ENCODE assay signal across 17 mouse cellular contexts in the genomic region with DNA sequence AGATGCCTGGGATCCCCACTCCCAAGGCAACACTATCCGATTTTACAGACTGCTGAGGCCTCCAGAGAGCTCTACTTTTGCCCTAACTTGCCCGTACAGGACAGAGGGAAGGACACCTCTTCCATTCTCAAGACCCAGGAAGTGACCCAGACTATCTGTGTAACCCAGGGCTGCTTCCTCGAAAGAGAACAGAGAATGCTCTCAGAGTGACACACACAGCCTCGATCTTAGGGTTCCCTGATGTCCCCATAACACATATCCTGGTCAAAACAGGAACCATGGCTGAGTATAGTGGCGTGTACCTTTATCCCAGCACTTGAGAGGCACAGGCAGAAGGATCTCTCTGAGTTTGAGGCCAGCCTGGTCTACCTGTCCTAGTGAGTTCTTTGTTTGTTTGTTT. TPM values are rescaled to one million over a fixed set of nuclear protein-coding genes. Genes with fewer than 3 reads are reported as not detected.
DNase-seq lines count a peak whose midpoint lies in the region; ATAC-seq and TF ChIP-seq lines count a peak whose summit lies in the region.
"Had no signal": no experiment of that assay in that cellular context is flagged by ENCODE, and none has a peak within 500 bp of the region (broad histone marks: within the 10 kb centered on the region; RNA-seq: fewer than 3 reads in every experiment).

No protein-coding gene starts in this region.

- peaks cover 48% of the 10 kb centered on the region for H3K4me1 ChIP-seq in embryonic facial prominence, embryonic 13.5 days
- peaks cover 81% of the 10 kb centered on the region for H3K4me1 ChIP-seq in forebrain, embryonic 16.5 days (replicated peaks; ENCODE audit: control insufficient read depth, insufficient read depth, low read length)
- H3K4me1 ChIP-seq in hindbrain, postnatal 0 days (ENCODE audit: insufficient read depth, low read length), result peaks cover 32% of the 10 kb centered on the region
- H3K4me1 ChIP-seq in midbrain, postnatal 0 days (ENCODE audit: insufficient read depth, low read length), result peaks cover 46% of the 10 kb centered on the region
- H3K4me1 ChIP-seq in intestine, postnatal 0 days (replicated peaks; ENCODE audit: control insufficient read depth, insufficient read depth, low read length), result 0 out of 2 replicates have a peak, but pooled peaks cover 3% of the 10 kb centered on the region

- no peak overlapping the region for H3K27ac ChIP-seq in embryonic facial prominence, embryonic 13.5 days
- H3K27ac ChIP-seq in forebrain, embryonic 16.5 days (ENCODE audit: low read length), result no peak overlapping the region
- H3K27ac ChIP-seq in hindbrain, postnatal 0 days, result no peak overlapping the region
- no peak overlapping the region for H3K27ac ChIP-seq in midbrain, postnatal 0 days (ENCODE audit: low read depth, low read length)
- H3K27ac ChIP-seq in intestine, postnatal 0 days (ENCODE audit: low read depth, low read length), result no peak overlapping the region
- H3K27ac ChIP-seq: embryonic facial prominence, embryonic 15.5 days; heart, embryonic 15.5 days; kidney, postnatal 0 days; limb, embryonic 10.5 days; liver, embryonic 14.5 days had no signal

- H3K36me3 ChIP-seq in embryonic facial prominence, embryonic 13.5 days, result peaks cover 68% of the 10 kb centered on the region
- peaks cover 3% of the 10 kb centered on the region; the same call in 1 of the 2 replicates for H3K36me3 ChIP-seq in forebrain, embryonic 16.5 days (ENCODE audit: control insufficient read depth, insufficient read depth)
- H3K36me3 ChIP-seq in hindbrain, postnatal 0 days (ENCODE audit: insufficient read depth, low read length), result peaks cover 7% of the 10 kb centered on the region; the same call in 1 of the 2 replicates
- peaks cover 17% of the 10 kb centered on the region for H3K36me3 ChIP-seq in midbrain, postnatal 0 days (ENCODE audit: insufficient read depth, low read length)
- H3K36me3 ChIP-seq in intestine, postnatal 0 days (ENCODE audit: control insufficient read depth, insufficient read depth), result peaks cover 23% of the 10 kb centered on the region

- H3K9ac ChIP-seq in embryonic facial prominence, embryonic 13.5 days, result 0 out of 2 replicates have a peak overlapping the region, but pooled peaks have one; percentile 21
- peak overlapping the region; percentile 36; the same call in 1 of the 2 replicates for H3K9ac ChIP-seq in forebrain, embryonic 16.5 days (replicated peaks; ENCODE audit: low read depth, low read length)
- no peak overlapping the region; the same call in 1 of the 2 replicates for H3K9ac ChIP-seq in hindbrain, postnatal 0 days (replicated peaks; ENCODE audit: low read length)
- 0 out of 2 replicates have a peak overlapping the region, but pooled peaks have one; percentile 24 for H3K9ac ChIP-seq in midbrain, postnatal 0 days (replicated peaks; ENCODE audit: low read length, poor library complexity, severe bottlenecking)
- H3K9ac ChIP-seq in intestine, postnatal 0 days (ENCODE audit: low read depth, low read length), result no peak overlapping the region
- H3K9ac ChIP-seq: embryonic facial prominence, embryonic 15.5 days; heart, embryonic 15.5 days; liver, embryonic 14.5 days had no signal

- no peak for ATAC-seq in embryonic facial prominence, embryonic 13.5 days (ENCODE audit: insufficient number of reproducible peaks, insufficient read depth, low FRiP score, low TSS enrichment, low read depth)
- ATAC-seq in forebrain, embryonic 16.5 days, result no peak
- ATAC-seq in hindbrain, postnatal 0 days, result no peak
- ATAC-seq in midbrain, postnatal 0 days (ENCODE audit: low FRiP score), result no peak
- no peak for ATAC-seq in intestine, postnatal 0 days
- ATAC-seq: inflammation-experienced regulatory T-cells, adult 6 months had no signal

- no peak for TF ChIP-seq CTCF in hindbrain, postnatal 0 days (IDR thresholded peaks at IDR 0.05; ENCODE audit: low read depth)
- no peak for TF ChIP-seq CTCF in midbrain, postnatal 0 days (IDR thresholded peaks at IDR 0.05)
- no peak for TF ChIP-seq CTCF in intestine, postnatal 0 days (IDR thresholded peaks at IDR 0.05; ENCODE audit: low read depth)

- no peak overlapping the region for H3K4me3 ChIP-seq in embryonic facial prominence, embryonic 13.5 days
- H3K4me3 ChIP-seq in forebrain, embryonic 16.5 days (replicated peaks; ENCODE audit: low read length), result peak overlapping the region; percentile 62
- H3K4me3 ChIP-seq in hindbrain, postnatal 0 days (ENCODE audit: low read length), result peak overlapping the region; percentile 47
- peak overlapping the region; percentile 54 for H3K4me3 ChIP-seq in midbrain, postnatal 0 days (ENCODE audit: low read depth, low read length)
- no peak overlapping the region for H3K4me3 ChIP-seq in intestine, postnatal 0 days (ENCODE audit: low read depth, low read length)
- H3K4me3 ChIP-seq: embryonic facial prominence, embryonic 15.5 days; heart, embryonic 15.5 days; limb, embryonic 10.5 days; myocyte had no signal

- H3K27me3 ChIP-seq in embryonic facial prominence, embryonic 13.5 days, result no peaks in the 10 kb centered on the region
- H3K27me3 ChIP-seq in forebrain, embryonic 16.5 days (replicated peaks; ENCODE audit: control insufficient read depth, insufficient read depth, low read length), result no peaks in the 10 kb centered on the region
- H3K27me3 ChIP-seq in hindbrain, postnatal 0 days (ENCODE audit: insufficient read depth, low read length), result no peaks in the 10 kb centered on the region
- no peaks in the 10 kb centered on the region for H3K27me3 ChIP-seq in midbrain, postnatal 0 days (ENCODE audit: insufficient read depth, low read length)
- H3K27me3 ChIP-seq in intestine, postnatal 0 days (replicated peaks; ENCODE audit: control insufficient read depth, insufficient read depth, low read length), result no peaks in the 10 kb centered on the region
- H3K27me3 ChIP-seq: embryonic facial prominence, embryonic 15.5 days; heart, embryonic 15.5 days had no signal

- H3K9me3 ChIP-seq in embryonic facial prominence, embryonic 13.5 days, result no peaks in the 10 kb centered on the region
- no peaks in the 10 kb centered on the region for H3K9me3 ChIP-seq in forebrain, embryonic 16.5 days (ENCODE audit: control insufficient read depth, low read length)
- no peaks in the 10 kb centered on the region for H3K9me3 ChIP-seq in hindbrain, postnatal 0 days (ENCODE audit: low read length)
- H3K9me3 ChIP-seq in midbrain, postnatal 0 days (ENCODE audit: low read length), result no peaks in the 10 kb centered on the region
- H3K9me3 ChIP-seq in intestine, postnatal 0 days (ENCODE audit: control insufficient read depth), result no peaks in the 10 kb centered on the region
- H3K9me3 ChIP-seq: embryonic facial prominence, embryonic 15.5 days; heart, embryonic 15.5 days; limb, embryonic 10.5 days had no signal

- DNase-seq in hindbrain, postnatal 0 days (ENCODE audit: low spot score), result no peak
- DNase-seq in midbrain, postnatal 0 days (ENCODE audit: low spot score), result no peak
- no peak for DNase-seq in thymus, postnatal 14 days
- no peak for DNase-seq in spleen, postnatal 4 days (ENCODE audit: low spot score in 2 of 2)
- DNase-seq: cerebellum, postnatal 25 days; lung, postnatal 14 days; retina, postnatal 1 day had no signal

- WGBS in embryonic facial prominence, embryonic 13.5 days, result 78% methylated on average over 5 of the region's 5 CpGs
- WGBS in forebrain, embryonic 16.5 days, result 90% methylated on average over 5 of the region's 5 CpGs
- 78% methylated on average over 5 of the region's 5 CpGs for WGBS in hindbrain, postnatal 0 days
- WGBS in midbrain, postnatal 0 days, result 85% methylated on average over 5 of the region's 5 CpGs
- WGBS in intestine, postnatal 0 days, result 89% methylated on average over 5 of the region's 5 CpGs

- H3K4me2 ChIP-seq in embryonic facial prominence, embryonic 13.5 days, result no peak overlapping the region
- H3K4me2 ChIP-seq in forebrain, embryonic 16.5 days (ENCODE audit: low read length), result peak overlapping the region; percentile 86
- H3K4me2 ChIP-seq in hindbrain, postnatal 0 days (ENCODE audit: low read depth, low read length), result peak overlapping the region; percentile 68
- peak overlapping the region; percentile 85 for H3K4me2 ChIP-seq in midbrain, postnatal 0 days (ENCODE audit: low read depth, low read length, poor library complexity, severe bottlenecking)
- H3K4me2 ChIP-seq in intestine, postnatal 0 days (replicated peaks; ENCODE audit: low read depth), result no peak overlapping the region

RNA-seq across cellular contexts. Expression of a gene that starts 13.5 kb away (rescaled TPM):
- polyA plus RNA-seq in embryonic facial prominence, embryonic 13.5 days (2015; fragmentation: Nextera tagmentation; extraction: Ambion mirVana), result 83.7 and 92.1 TPM in 2 replicates
- 113 and 125 TPM in 2 replicates for polyA plus RNA-seq in forebrain, embryonic 16.5 days (2015; fragmentation: Nextera tagmentation; extraction: Ambion mirVana)
- total RNA-seq in hindbrain, postnatal 0 days (2014; rRNA removed), result 273 and 295 TPM in 2 replicates
- polyA plus RNA-seq in hindbrain, postnatal 0 days (2015; fragmentation: Nextera tagmentation; extraction: Ambion mirVana), result 58.6 and 63.0 TPM in 2 replicates
- total RNA-seq in midbrain, postnatal 0 days (2014; rRNA removed), result 303 and 333 TPM in 2 replicates
- 72.8 and 77.1 TPM in 2 replicates for polyA plus RNA-seq in midbrain, postnatal 0 days (2015; fragmentation: Nextera tagmentation; extraction: Ambion mirVana)
- 15.1 and 17.7 TPM in 2 replicates for polyA plus RNA-seq in intestine, postnatal 0 days (2015; fragmentation: Nextera tagmentation; extraction: Ambion mirVana)

RNA-seq across cellular contexts. Expression of a gene that starts 16.9 kb away (rescaled TPM):
- polyA plus RNA-seq in embryonic facial prominence, embryonic 13.5 days (2015; fragmentation: Nextera tagmentation; extraction: Ambion mirVana), result 1.6 and 2.1 TPM in 2 replicates
- 1.5 TPM in 2 replicates for polyA plus RNA-seq in forebrain, embryonic 16.5 days (2015; fragmentation: Nextera tagmentation; extraction: Ambion mirVana)
- 1.6 and 3.2 TPM in 2 replicates for total RNA-seq in hindbrain, postnatal 0 days (2014; rRNA removed)
- polyA plus RNA-seq in hindbrain, postnatal 0 days (2015; fragmentation: Nextera tagmentation; extraction: Ambion mirVana), result 4.5 and 5.2 TPM in 2 replicates
- total RNA-seq in midbrain, postnatal 0 days (2014; rRNA removed), result 1.7 and 2.3 TPM in 2 replicates
- polyA plus RNA-seq in midbrain, postnatal 0 days (2015; fragmentation: Nextera tagmentation; extraction: Ambion mirVana), result 2.4 and 3.9 TPM in 2 replicates
- polyA plus RNA-seq in intestine, postnatal 0 days (2015; fragmentation: Nextera tagmentation; extraction: Ambion mirVana), result 36.0 and 40.5 TPM in 2 replicates

RNA-seq across cellular contexts. Expression of a gene that starts 19.4 kb away (rescaled TPM):
- polyA plus RNA-seq in embryonic facial prominence, embryonic 13.5 days (2015; fragmentation: Nextera tagmentation; extraction: Ambion mirVana), result 2.3 and 2.9 TPM in 2 replicates
- 3.3 and 4.0 TPM in 2 replicates for polyA plus RNA-seq in forebrain, embryonic 16.5 days (2015; fragmentation: Nextera tagmentation; extraction: Ambion mirVana)
- total RNA-seq in hindbrain, postnatal 0 days (2014; rRNA removed), result 4.6 and 5.0 TPM in 2 replicates
- 3.7 and 4.0 TPM in 2 replicates for polyA plus RNA-seq in hindbrain, postnatal 0 days (2015; fragmentation: Nextera tagmentation; extraction: Ambion mirVana)
- total RNA-seq in midbrain, postnatal 0 days (2014; rRNA removed), result 7.5 and 8.2 TPM in 2 replicates
- polyA plus RNA-seq in midbrain, postnatal 0 days (2015; fragmentation: Nextera tagmentation; extraction: Ambion mirVana), result 3.5 and 3.7 TPM in 2 replicates
- 0.85 and 0.93 TPM in 2 replicates for polyA plus RNA-seq in intestine, postnatal 0 days (2015; fragmentation: Nextera tagmentation; extraction: Ambion mirVana)

RNA-seq across cellular contexts. Expression of a gene that starts 31.9 kb away (rescaled TPM):
- 0.62 and 1.1 TPM in 2 replicates for polyA plus RNA-seq in embryonic facial prominence, embryonic 13.5 days (2015; fragmentation: Nextera tagmentation; extraction: Ambion mirVana)
- polyA plus RNA-seq in forebrain, embryonic 16.5 days (2015; fragmentation: Nextera tagmentation; extraction: Ambion mirVana), result 1.7 and 1.8 TPM in 2 replicates
- total RNA-seq in hindbrain, postnatal 0 days (2014; rRNA removed), result 1.6 and 1.7 TPM in 2 replicates
- polyA plus RNA-seq in hindbrain, postnatal 0 days (2015; fragmentation: Nextera tagmentation; extraction: Ambion mirVana), result 1.2 and 1.3 TPM in 2 replicates
- 1.9 and 2.0 TPM in 2 replicates for total RNA-seq in midbrain, postnatal 0 days (2014; rRNA removed)
- polyA plus RNA-seq in midbrain, postnatal 0 days (2015; fragmentation: Nextera tagmentation; extraction: Ambion mirVana), result 1.4 and 1.7 TPM in 2 replicates
- 0.39 and 0.47 TPM in 2 replicates for polyA plus RNA-seq in intestine, postnatal 0 days (2015; fragmentation: Nextera tagmentation; extraction: Ambion mirVana)

RNA-seq across cellular contexts. Expression of a gene that starts 50.9 kb away (rescaled TPM):
- 29.9 and 30.7 TPM in 2 replicates for polyA plus RNA-seq in embryonic facial prominence, embryonic 13.5 days (2015; fragmentation: Nextera tagmentation; extraction: Ambion mirVana)
- 27.6 and 31.9 TPM in 2 replicates for polyA plus RNA-seq in forebrain, embryonic 16.5 days (2015; fragmentation: Nextera tagmentation; extraction: Ambion mirVana)
- total RNA-seq in hindbrain, postnatal 0 days (2014; rRNA removed), result 52.9 and 55.3 TPM in 2 replicates
- polyA plus RNA-seq in hindbrain, postnatal 0 days (2015; fragmentation: Nextera tagmentation; extraction: Ambion mirVana), result 19.6 and 19.7 TPM in 2 replicates
- total RNA-seq in midbrain, postnatal 0 days (2014; rRNA removed), result 46.6 and 46.7 TPM in 2 replicates
- polyA plus RNA-seq in midbrain, postnatal 0 days (2015; fragmentation: Nextera tagmentation; extraction: Ambion mirVana), result 18.7 and 19.3 TPM in 2 replicates
- 8.3 and 8.6 TPM in 2 replicates for polyA plus RNA-seq in intestine, postnatal 0 days (2015; fragmentation: Nextera tagmentation; extraction: Ambion mirVana)

Comparison
In these comparisons a context has a peak if more than half of its experiments do, and no peak if none do; other contexts are left out.
1. H3K4me2 ChIP-seq: peak in forebrain, embryonic 16.5 days (single experiment), hindbrain, postnatal 0 days (single experiment) and midbrain, postnatal 0 days (single experiment); none in embryonic facial prominence, embryonic 13.5 days (single experiment) and intestine, postnatal 0 days (single experiment).
2. H3K4me3 ChIP-seq: peak in forebrain, embryonic 16.5 days (single experiment), hindbrain, postnatal 0 days (single experiment) and midbrain, postnatal 0 days (single experiment); none in embryonic facial prominence, embryonic 13.5 days (single experiment) and intestine, postnatal 0 days (single experiment).
3. H3K9ac ChIP-seq: peak in embryonic facial prominence, embryonic 13.5 days (single experiment), forebrain, embryonic 16.5 days (single experiment) and midbrain, postnatal 0 days (single experiment); none in hindbrain, postnatal 0 days (single experiment) and intestine, postnatal 0 days (single experiment).